Mouse (Mus musculus) forebrain, postnatal 0 days (tissue): ENCODE results near the gene Btbd11. TPM values are rescaled to one million over a fixed set of nuclear protein-coding genes. Genes with fewer than 3 reads are reported as not detected.

Experiments
- ATAC-seq: fragments of 200-750 bp; cut with Nextera tagmentation; 2 replicates; pipeline ENCODE4 v1.8.0; 2017; ENCODE audit warnings: mild to moderate bottlenecking, moderate library complexity
- DNase-seq: peaks from one replicate; pipeline ENCODE4 v3.0.0-alpha.2; 2015
- H3K27ac ChIP-seq: fragments of 300-500 bp; sonication (generic); 2 replicates; pipeline ENCODE4 v1.5.1; 2014; ENCODE audit warnings: low read depth, mild to moderate bottlenecking, antibody characterized with exemption, low read length, moderate library complexity, mixed read lengths
- H3K27me3 ChIP-seq: fragments of 300-500 bp; sonication (generic); 2 replicates; pipeline ENCODE4 v1.6.1; 2014; ENCODE audit warnings: mild to moderate bottlenecking, low read length, mixed read lengths; ENCODE audit not compliant: insufficient read depth
- H3K36me3 ChIP-seq: fragments of 300-500 bp; sonication (generic); 2 replicates; pipeline ENCODE4 v1.6.1; 2014; ENCODE audit warnings: mild to moderate bottlenecking, moderate library complexity; ENCODE audit not compliant: insufficient read depth
- H3K4me1 ChIP-seq: fragments of 300-500 bp; sonication (generic); 2 replicates; pipeline ENCODE4 v1.6.1; 2014; ENCODE audit warnings: antibody characterized with exemption; ENCODE audit not compliant: insufficient read depth
- H3K4me2 ChIP-seq: fragments of 300-500 bp; sonication (generic); 2 replicates; pipeline ENCODE4 v1.6.1; 2014; ENCODE audit warnings: low read depth, mild to moderate bottlenecking, moderate library complexity
- H3K4me3 ChIP-seq: fragments of 300-500 bp; sonication (generic); 2 replicates; pipeline ENCODE4 v1.5.1; 2014; ENCODE audit warnings: low read depth, low read length, mixed read lengths
- H3K9ac ChIP-seq: fragments of 300-500 bp; sonication (generic); 2 replicates; pipeline ENCODE4 v1.6.1; 2014; ENCODE audit warnings: mild to moderate bottlenecking
- H3K9me3 ChIP-seq: fragments of 300-500 bp; sonication (generic); 2 replicates; pipeline ENCODE4 v1.6.1; 2016; ENCODE audit warnings: low read length
- CTCF ChIP-seq: sonication (generic); IDR thresholded peaks from 2 replicates; pipeline ENCODE4 v1.5.1; 2016; ENCODE audit warnings: antibody characterized with exemption, control low read depth, low read depth
- WGBS: fragments of 180-500 bp; shearing (Covaris S2); extraction: QIAGEN DNeasy Blood & Tissue Kit; methylation state at CpG from one replicate; pipeline ENCODE4 v1.1.7; 2014; 5-methylcytosine and 5-hydroxymethylcytosine counted together
- polyA plus RNA-seq: library from polyadenylated mRNA; unstranded; fragments of >200 nt; fragmentation: Nextera tagmentation; extraction: Ambion mirVana; gene quantifications from 2 replicates; pipeline ENCODE4 v1.2.1, GENCODE M21; 2015
- total RNA-seq: library from RNA; depleted of rRNA; stranded (reverse); fragments of >200 nt; gene quantifications from 2 replicates; pipeline ENCODE4 v1.2.3, GENCODE M21; 2014

Btbd11 gene
- total and polyA plus RNA-seq, 2 experiments from 2014 or later = 9.9 to 22.5 TPM

GRCm38 (mm10) chr10:85475642-85476345 is 89.2 kb downstream of the Btbd11 start:
- Histone ChIP-seq H3K36me3 (no peaks in the 10 kb centered on the region), H3K4me3 (no peak overlapping the region), H3K9ac (no peak overlapping the region), H3K27me3 (no peaks in the 10 kb centered on the region), H3K4me2 (no peak overlapping the region), H3K4me1 (peaks cover 9% of the 10 kb centered on the region; the same call in 1 of the 2 replicates), H3K27ac (no peak overlapping the region), H3K9me3 (no peaks in the 10 kb centered on the region)
- no peak for TF ChIP-seq CTCF
- 63% methylated on average over 9 of the region's 9 CpGs for WGBS
- ATAC-seq (no peak), DNase-seq (no peak)

- H3K4me1 ChIP-seq = peaks cover 4% of the 10 kb centered on the region; the same call in 1 of the 2 replicates
Measured at GRCm38 (mm10) chr10:85479959-85480625, 93.5 kb downstream of the Btbd11 start.

GRCm38 (mm10) chr10:85481106-85481505 is 94.5 kb downstream of the Btbd11 start:
- no peak for DNase-seq
- Histone ChIP-seq H3K9me3 (no peaks in the 10 kb centered on the region), H3K36me3 (no peaks in the 10 kb centered on the region), H3K9ac (no peak overlapping the region), H3K4me2 (no peak overlapping the region), H3K4me3 (no peak overlapping the region), H3K27ac (no peak overlapping the region), H3K4me1 (peaks cover 4% of the 10 kb centered on the region; the same call in 1 of the 2 replicates), H3K27me3 (no peaks in the 10 kb centered on the region)
- WGBS = 25% methylated on average over 3 of the region's 3 CpGs
- no peak for ATAC-seq
- TF ChIP-seq CTCF = no peak

More at GRCm38 (mm10) chr10:85479959-85480625, 93.5 kb downstream of the Btbd11 start:
- Histone ChIP-seq H3K36me3 (no peaks in the 10 kb centered on the region), H3K4me3 (no peak overlapping the region), H3K27ac (no peak overlapping the region), H3K9me3 (no peaks in the 10 kb centered on the region), H3K4me2 (no peak overlapping the region), H3K27me3 (no peaks in the 10 kb centered on the region), H3K9ac (no peak overlapping the region)
- TF ChIP-seq CTCF = no peak
- ATAC-seq (no peak), DNase-seq (no peak)
- WGBS = 52% methylated on average over 6 of the region's 6 CpGs

- H3K36me3 ChIP-seq = no peaks in the 10 kb centered on the region
- H3K27ac ChIP-seq = no peak overlapping the region
- ATAC-seq = peak; percentile 78
- no peak overlapping the region for H3K4me2 ChIP-seq
- H3K9ac ChIP-seq = peak overlapping the region; percentile 10; the same call in 1 of the 2 replicates
- no peak for TF ChIP-seq CTCF
- H3K4me3 ChIP-seq = no peak overlapping the region
- DNase-seq = no peak
- H3K4me1 ChIP-seq = peaks cover 4% of the 10 kb centered on the region; the same call in 1 of the 2 replicates
- WGBS = 40% methylated on average over 4 of the region's 4 CpGs
- H3K27me3 ChIP-seq = no peaks in the 10 kb centered on the region
- no peaks in the 10 kb centered on the region for H3K9me3 ChIP-seq
Measured at GRCm38 (mm10) chr10:85482064-85482473, 95.5 kb downstream of the Btbd11 start.

GRCm38 (mm10) chr10:85482480-85482879 is 95.9 kb downstream of the Btbd11 start:
- Histone ChIP-seq H3K9me3 (no peaks in the 10 kb centered on the region), H3K27me3 (no peaks in the 10 kb centered on the region), H3K4me1 (peaks cover 4% of the 10 kb centered on the region; the same call in 1 of the 2 replicates), H3K36me3 (no peaks in the 10 kb centered on the region), H3K4me2 (no peak overlapping the region), H3K4me3 (no peak overlapping the region), H3K27ac (no peak overlapping the region), H3K9ac (peak overlapping the region; percentile 10; the same call in 1 of the 2 replicates)
- ATAC-seq = peak; percentile 60
- no peak for DNase-seq
- no peak for TF ChIP-seq CTCF
- 25% methylated on average over 6 of the region's 6 CpGs for WGBS

- Histone ChIP-seq H3K36me3 (no peaks in the 10 kb centered on the region), H3K4me2 (no peak overlapping the region), H3K4me3 (no peak overlapping the region), H3K9ac (no peak overlapping the region), H3K27me3 (no peaks in the 10 kb centered on the region), H3K9me3 (no peaks in the 10 kb centered on the region), H3K4me1 (peaks cover 4% of the 10 kb centered on the region; the same call in 1 of the 2 replicates), H3K27ac (no peak overlapping the region)
- ATAC-seq (no peak), DNase-seq (no peak)
- TF ChIP-seq CTCF = no peak
- WGBS = 95% methylated on average over 3 of the region's 3 CpGs
Measured at GRCm38 (mm10) chr10:85486456-85486855, 99.8 kb downstream of the Btbd11 start.

GRCm38 (mm10) chr10:85492583-85492982 is 106.0 kb downstream of the Btbd11 start:
- H3K9ac ChIP-seq = no peak overlapping the region
- no peaks in the 10 kb centered on the region for H3K36me3 ChIP-seq
- ATAC-seq = no peak; the same call in 1 of the 2 replicates
- no peaks in the 10 kb centered on the region for H3K9me3 ChIP-seq
- H3K4me3 ChIP-seq = no peak overlapping the region
- TF ChIP-seq CTCF = no peak
- no peaks in the 10 kb centered on the region for H3K27me3 ChIP-seq
- H3K4me1 ChIP-seq = no peaks in the 10 kb centered on the region
- H3K27ac ChIP-seq = no peak overlapping the region
- H3K4me2 ChIP-seq = no peak overlapping the region
- WGBS = 76% methylated on average over 2 of the region's 2 CpGs
- no peak for DNase-seq
